Mouse (Mus musculus): ENCODE measurements at regions not wholly inside any gene's neighbourhood (a gene's known extent, or its start where the extent isn't known, plus 50 kb on each side); places are given as distances from the start of the nearest gene placed in this dataset.

DNA sequence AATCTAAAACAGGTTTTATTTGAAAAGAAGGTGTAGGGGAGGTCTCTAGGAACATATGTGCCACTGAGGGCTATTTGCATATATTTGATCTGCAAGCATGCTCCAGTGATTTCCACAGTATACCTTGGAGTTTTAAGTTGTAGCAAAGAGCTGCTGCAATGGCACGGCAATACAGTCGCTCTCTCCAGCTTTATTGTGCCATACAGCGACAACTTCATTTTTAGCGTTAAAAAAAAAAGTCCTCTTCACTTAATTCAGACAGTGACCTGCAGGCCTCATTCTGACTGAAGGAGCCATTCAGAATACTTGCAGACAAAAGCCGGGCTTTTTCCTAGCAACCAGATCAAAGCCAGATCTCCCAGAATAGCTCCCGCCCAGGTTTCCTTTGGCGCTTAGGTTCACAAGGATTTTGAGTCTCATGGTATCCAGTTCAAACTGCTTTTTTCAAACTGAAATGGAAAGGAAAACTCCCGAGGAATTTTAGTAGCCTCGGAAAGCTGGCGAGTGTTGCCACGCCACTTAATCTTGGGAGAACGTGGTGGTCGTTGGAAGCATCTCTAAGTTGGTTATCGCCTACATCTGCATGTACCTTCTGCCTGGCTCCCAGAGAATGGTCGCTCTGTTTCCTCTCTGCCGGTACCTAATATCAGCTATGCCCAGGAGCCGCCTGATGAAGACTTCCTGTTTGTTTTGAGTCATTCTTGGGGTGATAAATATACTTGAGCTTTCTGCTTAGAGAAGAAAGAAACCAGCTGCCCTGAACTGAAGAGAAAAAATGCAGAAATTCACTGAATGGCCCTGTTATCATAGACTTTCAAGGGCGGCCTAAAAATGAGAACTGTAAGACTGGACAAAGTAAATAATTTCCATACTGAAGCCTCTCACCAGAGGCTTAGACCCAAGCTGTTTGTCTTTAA lies 67.8 kb upstream of the Zeb2 start:
- TF ChIP-seq POLR2A (IDR thresholded peaks at IDR 0.05; ENCODE audit: insufficient read depth, low read length) = no peak
- no peak for TF ChIP-seq CTCF (IDR thresholded peaks at IDR 0.05; ENCODE audit: low read depth, low read length)
- TF ChIP-seq EP300 (IDR thresholded peaks at IDR 0.05; ENCODE audit: insufficient read depth, low read depth, low read length) = no peak
- Histone ChIP-seq H3K9me3 (replicated peaks; ENCODE audit: control insufficient read depth, insufficient read depth, low read length, poor library complexity, severe bottlenecking) (no peaks in the 10 kb centered on the region), H3K36me3 (ENCODE audit: control insufficient read depth, insufficient read depth, low read length, poor library complexity, severe bottlenecking) (no peaks in the 10 kb centered on the region), H3K4me3 (ENCODE audit: low read depth, low read length) (no peak overlapping the region), H3K27me3 (ENCODE audit: control insufficient read depth, insufficient read depth, low read length, poor library complexity, severe bottlenecking) (no peaks in the 10 kb centered on the region; the same call in 1 of the 2 replicates), H3K27ac (ENCODE audit: insufficient read depth, low read length) (no peak overlapping the region), H3K9ac (ENCODE audit: low read depth, poor library complexity, severe bottlenecking) (no peak overlapping the region), H3K4me1 (ENCODE audit: control insufficient read depth, insufficient read depth, low read length) (no peaks in the 10 kb centered on the region)

DNA sequence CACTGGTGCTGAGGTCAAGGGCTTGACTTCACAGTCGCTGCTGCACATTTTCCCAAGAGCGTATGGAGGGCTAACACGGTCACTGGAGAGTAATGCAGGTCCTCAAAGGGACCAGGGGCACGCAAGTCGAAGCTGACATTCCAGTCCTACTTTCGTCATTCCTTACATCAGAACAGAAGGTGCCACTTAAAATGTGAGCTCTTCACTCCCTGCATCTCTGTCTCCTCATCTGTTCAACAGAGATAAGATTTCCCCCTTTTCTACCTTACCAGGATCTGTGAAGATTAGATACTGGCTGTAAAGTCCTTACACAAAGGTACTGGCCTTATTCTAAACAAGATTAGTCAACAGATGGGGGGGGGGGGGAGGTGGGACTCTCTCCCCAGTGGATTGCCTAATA lies 67.0 kb upstream of the Zeb2 start:
- H3K4me1 ChIP-seq (ENCODE audit: control insufficient read depth, insufficient read depth, low read length) = no peaks in the 10 kb centered on the region
- TF ChIP-seq CTCF (IDR thresholded peaks at IDR 0.05; ENCODE audit: low read depth, low read length) (no peak), EP300 (IDR thresholded peaks at IDR 0.05; ENCODE audit: insufficient read depth, low read depth, low read length) (no peak), POLR2A (IDR thresholded peaks at IDR 0.05; ENCODE audit: insufficient read depth, low read length) (no peak)
- no peak overlapping the region for H3K9ac ChIP-seq (ENCODE audit: low read depth, poor library complexity, severe bottlenecking)
- no peaks in the 10 kb centered on the region for H3K36me3 ChIP-seq (ENCODE audit: control insufficient read depth, insufficient read depth, low read length, poor library complexity, severe bottlenecking)
- no peak overlapping the region for H3K27ac ChIP-seq (ENCODE audit: insufficient read depth, low read length)
- H3K27me3 ChIP-seq (ENCODE audit: control insufficient read depth, insufficient read depth, low read length, poor library complexity, severe bottlenecking) = no peaks in the 10 kb centered on the region; the same call in 1 of the 2 replicates
- H3K4me3 ChIP-seq (ENCODE audit: low read depth, low read length) = no peak overlapping the region
- no peaks in the 10 kb centered on the region for H3K9me3 ChIP-seq (replicated peaks; ENCODE audit: control insufficient read depth, insufficient read depth, low read length, poor library complexity, severe bottlenecking)

DNA sequence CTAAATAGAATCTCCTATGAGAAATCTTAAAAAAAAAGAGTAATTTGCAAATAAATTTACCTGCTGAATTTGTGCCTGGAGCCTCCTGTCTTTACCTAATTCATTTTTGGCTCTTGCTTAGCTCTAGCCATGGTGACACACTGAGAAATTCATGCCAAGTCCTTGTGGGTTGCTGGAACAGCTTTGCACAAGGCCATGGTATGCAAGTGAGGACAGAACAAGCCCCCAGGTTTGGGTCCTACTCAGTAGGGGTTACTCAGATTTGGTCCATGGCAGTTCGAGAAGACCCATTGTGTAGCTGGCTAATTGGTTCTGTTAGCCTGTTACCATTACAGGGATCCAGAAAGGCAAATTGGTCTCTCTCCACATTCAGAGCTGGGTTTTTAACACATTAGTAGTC lies 65.7 kb upstream of the Zeb2 start:
- no peaks in the 10 kb centered on the region for H3K27me3 ChIP-seq (ENCODE audit: control insufficient read depth, insufficient read depth, low read length, poor library complexity, severe bottlenecking)
- no peak for TF ChIP-seq POLR2A (IDR thresholded peaks at IDR 0.05; ENCODE audit: insufficient read depth, low read length)
- TF ChIP-seq EP300 (IDR thresholded peaks at IDR 0.05; ENCODE audit: insufficient read depth, low read depth, low read length) = no peak
- no peak for TF ChIP-seq CTCF (IDR thresholded peaks at IDR 0.05; ENCODE audit: low read depth, low read length)
- H3K9ac ChIP-seq (ENCODE audit: low read depth, poor library complexity, severe bottlenecking) = no peak overlapping the region
- no peak overlapping the region for H3K4me3 ChIP-seq (ENCODE audit: low read depth, low read length)
- H3K9me3 ChIP-seq (replicated peaks; ENCODE audit: control insufficient read depth, insufficient read depth, low read length, poor library complexity, severe bottlenecking) = no peaks in the 10 kb centered on the region
- H3K4me1 ChIP-seq (ENCODE audit: control insufficient read depth, insufficient read depth, low read length) = no peaks in the 10 kb centered on the region
- H3K27ac ChIP-seq (ENCODE audit: insufficient read depth, low read length) = no peak overlapping the region
- no peaks in the 10 kb centered on the region for H3K36me3 ChIP-seq (ENCODE audit: control insufficient read depth, insufficient read depth, low read length, poor library complexity, severe bottlenecking)

DNA sequence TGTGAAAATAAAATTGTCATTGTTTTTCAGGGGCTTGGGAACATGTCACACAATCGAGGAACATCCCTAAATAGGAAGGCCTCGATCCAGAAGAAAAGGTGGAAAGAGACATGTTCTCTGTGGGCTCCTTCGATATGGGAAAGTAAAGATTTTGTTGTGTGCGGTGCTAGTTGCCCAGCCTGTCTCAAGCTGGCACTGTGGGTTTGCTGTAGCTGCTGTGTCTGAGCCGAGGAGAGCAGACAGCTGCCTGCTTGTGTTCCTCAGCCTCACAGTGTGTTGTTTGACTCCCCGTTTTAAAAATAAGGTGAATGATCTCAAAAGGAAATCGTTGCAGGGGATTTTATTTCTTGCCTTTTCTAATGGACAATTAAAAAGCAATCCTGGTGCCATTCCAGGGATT lies 64.4 kb upstream of the Zeb2 start:
- TF ChIP-seq CTCF (IDR thresholded peaks at IDR 0.05; ENCODE audit: low read depth, low read length) (no peak), POLR2A (IDR thresholded peaks at IDR 0.05; ENCODE audit: insufficient read depth, low read length) (no peak), EP300 (IDR thresholded peaks at IDR 0.05; ENCODE audit: insufficient read depth, low read depth, low read length) (no peak)
- Histone ChIP-seq H3K27me3 (ENCODE audit: control insufficient read depth, insufficient read depth, low read length, poor library complexity, severe bottlenecking) (no peaks in the 10 kb centered on the region), H3K4me3 (ENCODE audit: low read depth, low read length) (no peak overlapping the region), H3K4me1 (ENCODE audit: control insufficient read depth, insufficient read depth, low read length) (no peaks in the 10 kb centered on the region), H3K9ac (ENCODE audit: low read depth, poor library complexity, severe bottlenecking) (no peak overlapping the region), H3K9me3 (replicated peaks; ENCODE audit: control insufficient read depth, insufficient read depth, low read length, poor library complexity, severe bottlenecking) (no peaks in the 10 kb centered on the region), H3K36me3 (ENCODE audit: control insufficient read depth, insufficient read depth, low read length, poor library complexity, severe bottlenecking) (no peaks in the 10 kb centered on the region), H3K27ac (ENCODE audit: insufficient read depth, low read length) (no peak overlapping the region)

DNA sequence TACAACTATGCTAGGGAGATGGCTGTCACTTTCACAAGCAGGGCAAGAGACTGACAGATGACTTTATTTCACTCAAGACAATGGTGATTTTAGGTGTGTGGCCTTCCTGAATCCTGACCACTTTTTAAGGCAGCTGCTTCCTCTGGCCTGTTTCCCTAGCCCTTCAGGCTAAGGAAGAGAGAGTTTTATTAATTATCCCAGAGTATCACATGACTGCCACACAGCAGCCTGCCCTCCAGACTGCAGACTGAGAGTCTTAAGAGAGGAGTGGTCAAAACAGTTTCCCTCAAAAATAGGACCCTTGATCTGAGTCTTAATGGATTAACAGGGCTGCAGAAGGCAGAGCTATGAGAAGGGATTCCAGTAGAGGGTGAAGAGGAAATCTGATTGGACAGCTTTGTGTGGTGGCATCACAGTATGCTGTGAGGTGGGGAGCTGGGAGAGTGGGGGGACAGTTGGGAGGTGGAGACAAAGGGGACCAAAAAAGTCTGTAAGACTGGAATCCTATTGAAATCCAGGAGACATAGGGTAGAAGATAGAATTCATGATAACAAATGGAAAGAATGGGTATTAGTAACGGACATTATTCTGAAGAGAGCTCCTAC lies 61.8 kb upstream of the Zeb2 start:
- Histone ChIP-seq H3K36me3 (ENCODE audit: control insufficient read depth, insufficient read depth, low read length, poor library complexity, severe bottlenecking) (no peaks in the 10 kb centered on the region), H3K27ac (ENCODE audit: insufficient read depth, low read length) (no peak overlapping the region), H3K4me3 (ENCODE audit: low read depth, low read length) (no peak overlapping the region), H3K9ac (ENCODE audit: low read depth, poor library complexity, severe bottlenecking) (no peak overlapping the region), H3K9me3 (replicated peaks; ENCODE audit: control insufficient read depth, insufficient read depth, low read length, poor library complexity, severe bottlenecking) (no peaks in the 10 kb centered on the region), H3K27me3 (ENCODE audit: control insufficient read depth, insufficient read depth, low read length, poor library complexity, severe bottlenecking) (no peaks in the 10 kb centered on the region), H3K4me1 (ENCODE audit: control insufficient read depth, insufficient read depth, low read length) (no peaks in the 10 kb centered on the region)
- no peak for TF ChIP-seq CTCF (IDR thresholded peaks at IDR 0.05; ENCODE audit: low read depth, low read length)

DNA sequence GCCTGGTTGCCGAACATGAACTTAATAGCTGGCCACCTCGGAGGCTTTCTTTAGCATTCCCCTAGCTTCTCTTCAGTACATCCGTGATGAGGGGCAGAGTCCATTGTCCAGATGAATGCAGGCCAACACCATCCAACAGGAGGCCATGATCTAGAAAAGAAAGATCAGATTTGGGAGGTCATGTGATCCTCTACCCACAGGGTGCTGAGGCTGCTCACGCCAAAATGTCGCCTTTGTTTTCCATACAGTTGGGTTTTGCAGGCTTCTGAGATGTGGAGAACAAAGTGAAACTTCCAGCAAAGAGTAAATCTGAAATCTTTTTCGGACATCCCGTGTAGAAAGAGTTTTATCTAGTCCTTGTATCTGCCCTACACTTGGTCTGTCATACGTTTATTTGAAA lies 55.2 kb upstream of the Zeb2 start:
- H3K36me3 ChIP-seq (ENCODE audit: control insufficient read depth, insufficient read depth, low read length, poor library complexity, severe bottlenecking) = no peaks in the 10 kb centered on the region
- H3K4me1 ChIP-seq (ENCODE audit: control insufficient read depth, insufficient read depth, low read length) = no peaks in the 10 kb centered on the region
- H3K9ac ChIP-seq (ENCODE audit: low read depth, poor library complexity, severe bottlenecking) = no peak overlapping the region
- no peak overlapping the region for H3K27ac ChIP-seq (ENCODE audit: insufficient read depth, low read length)
- no peaks in the 10 kb centered on the region for H3K9me3 ChIP-seq (replicated peaks; ENCODE audit: control insufficient read depth, insufficient read depth, low read length, poor library complexity, severe bottlenecking)
- no peak overlapping the region for H3K4me3 ChIP-seq (ENCODE audit: low read depth, low read length)
- no peak for TF ChIP-seq POLR2A (IDR thresholded peaks at IDR 0.05; ENCODE audit: insufficient read depth, low read length)
- no peak for TF ChIP-seq CTCF (IDR thresholded peaks at IDR 0.05; ENCODE audit: low read depth, low read length)
- no peak for TF ChIP-seq EP300 (IDR thresholded peaks at IDR 0.05; ENCODE audit: insufficient read depth, low read depth, low read length)
- no peaks in the 10 kb centered on the region for H3K27me3 ChIP-seq (ENCODE audit: control insufficient read depth, insufficient read depth, low read length, poor library complexity, severe bottlenecking)
